Mouse (Mus musculus): ENCODE measurements around the gene Arhgef25. TPM values are rescaled to one million over a fixed set of nuclear protein-coding genes. Genes with fewer than 3 reads are reported as not detected.

Gene Arhgef25
- polyA plus RNA-seq (2012; rRNA removed) = 4.2 and 5.6 TPM in 2 replicates

- peaks cover 20% of the 10 kb centered on the region for H3K27me3 ChIP-seq (ENCODE audit: control insufficient read depth, insufficient read depth, low read length)
- no peak within 1 kb of the TSS for H3K27ac ChIP-seq (ENCODE audit: control insufficient read depth, insufficient read depth, low read length)
- H3K4me3 ChIP-seq (ENCODE audit: control insufficient read depth, insufficient read depth, low read length) = no peak within 1 kb of the TSS
- no peak for DNase-seq
- no peaks in the 10 kb centered on the region for H3K36me3 ChIP-seq (ENCODE audit: control insufficient read depth, insufficient read depth, low read length)
- WGBS = 18% methylated on average over 35 of the region's 35 CpGs
- no peak for TF ChIP-seq CTCF (IDR thresholded peaks at IDR 0.05; ENCODE audit: borderline replicate concordance, control insufficient read depth, extremely low read depth, insufficient read depth, low read length, poor library complexity)
- no peak for TF ChIP-seq POLR2A (IDR thresholded peaks at IDR 0.05; ENCODE audit: control insufficient read depth, extremely low read depth, insufficient read depth, low read length, poor library complexity)
- H3K4me1 ChIP-seq (replicated peaks; ENCODE audit: control insufficient read depth, insufficient read depth, low read length) = peaks cover 21% of the 10 kb centered on the region
Observed at GRCm38 (mm10) chr10:127189651-127190381, at the start of gene Arhgef25. Gene Arhgef25 (minus strand): TSS chr10:127190083.

- no peak for DNase-seq
- Histone ChIP-seq H3K36me3 (ENCODE audit: control insufficient read depth, insufficient read depth, low read length) (no peaks in the 10 kb centered on the region), H3K27ac (ENCODE audit: control insufficient read depth, insufficient read depth, low read length) (no peak overlapping the region), H3K4me3 (ENCODE audit: control insufficient read depth, insufficient read depth, low read length) (no peak overlapping the region), H3K27me3 (ENCODE audit: control insufficient read depth, insufficient read depth, low read length) (peaks cover 3% of the 10 kb centered on the region; the same call in 1 of the 2 replicates), H3K4me1 (replicated peaks; ENCODE audit: control insufficient read depth, insufficient read depth, low read length) (no peaks in the 10 kb centered on the region)
- no peak for TF ChIP-seq POLR2A (IDR thresholded peaks at IDR 0.05; ENCODE audit: control insufficient read depth, extremely low read depth, insufficient read depth, low read length, poor library complexity)
- no peak for TF ChIP-seq CTCF (IDR thresholded peaks at IDR 0.05; ENCODE audit: borderline replicate concordance, control insufficient read depth, extremely low read depth, insufficient read depth, low read length, poor library complexity)
- WGBS = 81% methylated on average over 18 of the region's 18 CpGs
Observed at GRCm38 (mm10) chr10:127238241-127238824, 48.5 kb upstream of the Arhgef25 start.

GRCm38 (mm10) chr10:127236541-127236940 is 46.7 kb upstream of the Arhgef25 start:
- DNase-seq = no peak
- WGBS = 90% methylated on average over 9 of the region's 9 CpGs
- TF ChIP-seq CTCF (IDR thresholded peaks at IDR 0.05; ENCODE audit: borderline replicate concordance, control insufficient read depth, extremely low read depth, insufficient read depth, low read length, poor library complexity) (no peak), POLR2A (IDR thresholded peaks at IDR 0.05; ENCODE audit: control insufficient read depth, extremely low read depth, insufficient read depth, low read length, poor library complexity) (no peak)

DNA sequence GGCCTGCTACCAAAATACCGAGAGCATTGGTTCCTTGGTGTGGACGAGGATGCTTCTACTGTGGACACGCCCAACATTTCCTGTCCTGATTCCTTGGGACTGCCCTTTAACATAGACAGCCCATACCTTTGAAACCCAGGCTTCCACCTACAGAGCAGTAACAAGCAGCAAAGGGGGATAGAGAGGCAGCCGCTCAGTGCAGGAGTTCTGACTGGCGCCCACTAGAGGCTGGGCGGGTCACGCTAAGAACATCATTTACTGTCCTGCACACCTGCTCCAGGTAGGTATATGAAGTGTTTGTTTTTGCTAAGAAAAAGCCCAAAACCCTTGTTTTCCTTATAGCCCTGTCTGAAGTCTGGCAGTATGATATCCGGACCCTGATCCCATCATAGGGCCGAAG is 43.3 kb upstream of the Arhgef25 start:
- Histone ChIP-seq H3K4me3 (ENCODE audit: control insufficient read depth, insufficient read depth, low read length) (no peak overlapping the region), H3K27me3 (ENCODE audit: control insufficient read depth, insufficient read depth, low read length) (peaks cover 6% of the 10 kb centered on the region; the same call in 1 of the 2 replicates), H3K27ac (ENCODE audit: control insufficient read depth, insufficient read depth, low read length) (no peak overlapping the region), H3K4me1 (replicated peaks; ENCODE audit: control insufficient read depth, insufficient read depth, low read length) (peaks cover 12% of the 10 kb centered on the region), H3K36me3 (ENCODE audit: control insufficient read depth, insufficient read depth, low read length) (no peaks in the 10 kb centered on the region)
- peak; percentile 29 for DNase-seq
- WGBS = 92% methylated on average over 9 of the region's 9 CpGs
- no peak for TF ChIP-seq POLR2A (IDR thresholded peaks at IDR 0.05; ENCODE audit: control insufficient read depth, extremely low read depth, insufficient read depth, low read length, poor library complexity)
- TF ChIP-seq CTCF (IDR thresholded peaks at IDR 0.05; ENCODE audit: borderline replicate concordance, control insufficient read depth, extremely low read depth, insufficient read depth, low read length, poor library complexity) = peak; percentile 40; the same call in 1 of the 2 replicates

More at GRCm38 (mm10) chr10:127236541-127236940, 46.7 kb upstream of the Arhgef25 start:
- H3K27me3 ChIP-seq (ENCODE audit: control insufficient read depth, insufficient read depth, low read length) = peaks cover 3% of the 10 kb centered on the region; the same call in 1 of the 2 replicates
- H3K27ac ChIP-seq (ENCODE audit: control insufficient read depth, insufficient read depth, low read length) = no peak overlapping the region
- H3K36me3 ChIP-seq (ENCODE audit: control insufficient read depth, insufficient read depth, low read length) = no peaks in the 10 kb centered on the region
- H3K4me3 ChIP-seq (ENCODE audit: control insufficient read depth, insufficient read depth, low read length) = no peak overlapping the region
- H3K4me1 ChIP-seq (replicated peaks; ENCODE audit: control insufficient read depth, insufficient read depth, low read length) = no peaks in the 10 kb centered on the region

GRCm38 (mm10) chr10:127231741-127232140 is 41.9 kb upstream of the Arhgef25 start:
- peaks cover 12% of the 10 kb centered on the region for H3K4me1 ChIP-seq (replicated peaks; ENCODE audit: control insufficient read depth, insufficient read depth, low read length)
- no peak overlapping the region for H3K4me3 ChIP-seq (ENCODE audit: control insufficient read depth, insufficient read depth, low read length)
- H3K36me3 ChIP-seq (ENCODE audit: control insufficient read depth, insufficient read depth, low read length) = no peaks in the 10 kb centered on the region
- no peak for TF ChIP-seq CTCF (IDR thresholded peaks at IDR 0.05; ENCODE audit: borderline replicate concordance, control insufficient read depth, extremely low read depth, insufficient read depth, low read length, poor library complexity)
- TF ChIP-seq POLR2A (IDR thresholded peaks at IDR 0.05; ENCODE audit: control insufficient read depth, extremely low read depth, insufficient read depth, low read length, poor library complexity) = no peak
- WGBS = 78% methylated on average over 14 of the region's 14 CpGs
- peaks cover 3% of the 10 kb centered on the region; the same call in 1 of the 2 replicates for H3K27me3 ChIP-seq (ENCODE audit: control insufficient read depth, insufficient read depth, low read length)
- no peak for DNase-seq
- no peak overlapping the region for H3K27ac ChIP-seq (ENCODE audit: control insufficient read depth, insufficient read depth, low read length)

GRCm38 (mm10) chr10:127230693-127231092 is 40.8 kb upstream of the Arhgef25 start:
- Histone ChIP-seq H3K27ac (ENCODE audit: control insufficient read depth, insufficient read depth, low read length) (no peak overlapping the region), H3K4me3 (ENCODE audit: control insufficient read depth, insufficient read depth, low read length) (no peak overlapping the region), H3K36me3 (ENCODE audit: control insufficient read depth, insufficient read depth, low read length) (no peaks in the 10 kb centered on the region), H3K4me1 (replicated peaks; ENCODE audit: control insufficient read depth, insufficient read depth, low read length) (peaks cover 18% of the 10 kb centered on the region), H3K27me3 (ENCODE audit: control insufficient read depth, insufficient read depth, low read length) (peaks cover 3% of the 10 kb centered on the region; the same call in 1 of the 2 replicates)
- no peak for DNase-seq
- TF ChIP-seq POLR2A (IDR thresholded peaks at IDR 0.05; ENCODE audit: control insufficient read depth, extremely low read depth, insufficient read depth, low read length, poor library complexity) (no peak), CTCF (IDR thresholded peaks at IDR 0.05; ENCODE audit: borderline replicate concordance, control insufficient read depth, extremely low read depth, insufficient read depth, low read length, poor library complexity) (no peak)
- WGBS = 11% methylated on average over 12 of the region's 12 CpGs

Measured in thymus, adult 2 months (tissue).